Mouse (Mus musculus) B cell, adult 2 months (primary cell): ENCODE measurements around the gene Nudt11.
"Not testable (repeated sequence)": the region's sequence is repeated elsewhere in the genome, so short reads cannot be mapped to it uniquely, and the experiment has no call there.

ENCODE experiments used
- DNase-seq, 2 experiments: peaks; one replicate each; pipeline ENCODE4 v3.0.0; 2022

Gene Nudt11

GRCm38 (mm10) chrX:6047066-6047935 lies at the start of gene Nudt11:
Nudt11 (plus strand) TSS chrX:6047453.
- DNase-seq, result not testable (repeated sequence)

GRCm38 (mm10) chrX:6047936-6048614 lies 822 bp downstream of the Nudt11 start:
- DNase-seq, result not testable (repeated sequence)

GRCm38 (mm10) chrX:6061563-6061962 lies 14.3 kb downstream of the Nudt11 start:
- no peak for DNase-seq

GRCm38 (mm10) chrX:6082954-6083680 lies 35.9 kb downstream of the Nudt11 start, which contains the start of gene AU022751:
AU022751 (minus strand) TSS chrX:6083419.
- no peak for DNase-seq

- DNase-seq, result no peak
Measured at GRCm38 (mm10) chrX:6091547-6091946, 44.3 kb downstream of the Nudt11 start.

GRCm38 (mm10) chrX:6091996-6092757 lies 44.9 kb downstream of the Nudt11 start:
- no peak for DNase-seq
